ENCODE assay signal across 12 mouse cellular contexts in the genomic region with DNA sequence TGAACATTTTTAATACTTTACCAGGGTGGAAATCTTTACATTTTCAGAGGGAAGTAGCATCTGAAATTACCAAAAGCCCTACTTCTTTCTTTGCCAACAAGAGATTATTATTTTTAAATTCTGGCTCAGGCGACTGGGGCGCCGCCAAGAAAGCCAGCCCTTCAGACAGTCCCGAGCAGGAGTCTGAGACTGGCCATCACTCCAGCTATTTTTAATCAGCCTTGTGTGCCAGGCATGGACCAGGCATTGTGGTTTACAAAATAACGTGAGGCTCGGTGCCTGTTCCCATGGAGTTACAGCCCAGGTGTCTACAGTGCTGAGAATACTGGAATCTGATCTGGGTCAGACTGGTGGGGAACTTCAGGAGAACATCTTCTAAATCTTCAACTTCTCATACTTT. TPM values are rescaled to one million over a fixed set of nuclear protein-coding genes. Genes with fewer than 3 reads are reported as not detected.
DNase-seq lines count a peak whose midpoint lies in the region; ATAC-seq and TF ChIP-seq lines count a peak whose summit lies in the region.
"Had no signal": no experiment of that assay in that cellular context is flagged by ENCODE, and none has a peak within 500 bp of the region (broad histone marks: within the 10 kb centered on the region; RNA-seq: fewer than 3 reads in every experiment).

No protein-coding gene starts in this region.

- intact Hi-C loops in heart, postnatal 25 days (cut with DNase I): loop anchor here (5.0 kb wide), 2 partner anchors 36 to 371 kb away; no protein-coding TSS in a partner anchor

- DNase-seq in layer of hippocampus, adult 2 months (ENCODE audit: low spot score in 2 of 2): no peak
- no peak for DNase-seq in layer of hippocampus, postnatal 36 days
- DNase-seq in cerebellum, postnatal 36 days: peak; percentile 50 to 60
- peak; percentile 69 to 77 for DNase-seq in heart, adult 18-20 months
- DNase-seq in heart, postnatal 25 days (ENCODE audit: low spot score): peak; percentile 24
- no peak for DNase-seq in thymus, postnatal 0 days (ENCODE audit: low spot score)
- DNase-seq: kidney, adult 2 months; midbrain, embryonic 14.5 days; right cerebral cortex, postnatal 14 days had no signal

- peak overlapping the region; percentile 47; the same call in 1 of the 2 replicates for H3K27ac ChIP-seq in layer of hippocampus, adult 2 months
- H3K27ac ChIP-seq: limb, embryonic 12.5 days; lung, embryonic 15.5 days had no signal

- H3K4me3 ChIP-seq in layer of hippocampus, adult 2 months: no peak overlapping the region
- H3K4me3 ChIP-seq: limb, embryonic 12.5 days; lung, embryonic 15.5 days had no signal

- no peak for TF ChIP-seq CTCF in layer of hippocampus, adult 2 months (conservative IDR thresholded peaks at IDR 0.05)

- ATAC-seq in CD4-positive, CD25-positive, alpha-beta regulatory T cell, adult 4 months: no peak

RNA-seq across cellular contexts. Expression of a gene that starts 58.5 kb away (rescaled TPM):
- 10 to 100 TPM; 41.5 to 44.1 TPM for total RNA-seq in layer of hippocampus, adult 2 months (2021)
- 10 to 100 TPM; 42.7 to 44.0 TPM for total RNA-seq in layer of hippocampus, postnatal 36 days (2021)
- total RNA-seq in heart, adult 18-20 months (2021): 100 to 1,000 TPM; 225 to 261 TPM
- 100 to 1,000 TPM; 197 to 202 TPM for total RNA-seq in heart, postnatal 25 days (2021)
- polyA plus RNA-seq in CD4-positive, CD25-positive, alpha-beta regulatory T cell, adult 4 months (2017; shearing (Covaris generic)): not detected
- 0.87 and 1.1 TPM in 2 replicates for polyA plus RNA-seq in thymus, postnatal 0 days (2015; fragmentation: Nextera tagmentation; extraction: Ambion mirVana)

Comparison
In these comparisons a context has a peak if more than half of its experiments do, and no peak if none do; other contexts are left out.
1. DNase-seq: peak in cerebellum, postnatal 36 days (2 of 2), heart, adult 18-20 months (2 of 2) and heart, postnatal 25 days (single experiment); none in layer of hippocampus, adult 2 months (0 of 2), layer of hippocampus, postnatal 36 days (0 of 2) and thymus, postnatal 0 days (single experiment).
2. RNA of a gene that starts 58.5 kb away (total RNA-seq): 225 to 261 TPM in heart, adult 18-20 months and 197 to 202 TPM in heart, postnatal 25 days; 41.5 to 44.1 TPM in layer of hippocampus, adult 2 months and 42.7 to 44.0 TPM in layer of hippocampus, postnatal 36 days; every median in the first group is over 4 times any median in the second.